Mouse (Mus musculus) stomach, postnatal 0 days (tissue): ENCODE results near the gene 4930432K21Rik. TPM values are rescaled to one million over a fixed set of nuclear protein-coding genes. Genes with fewer than 3 reads are reported as not detected.
A peak's percentile ranks its signal among the peaks of the same experiment; 100 is the strongest.

Experiments
- ATAC-seq: fragments of 200-750 bp; cut with Nextera tagmentation; 2 replicates; pipeline ENCODE4 v1.8.0; 2017; ENCODE audit not compliant: low FRiP score, low TSS enrichment
- DNase-seq: peaks from one replicate; pipeline ENCODE4 v3.0.0-alpha.2; 2016; ENCODE audit warnings: low spot score
- H3K27ac ChIP-seq: fragments of 300-500 bp; sonication (generic); replicated peaks from 2 replicates; pipeline ENCODE4 v1.5.1; 2014; ENCODE audit warnings: mild to moderate bottlenecking, control low read depth
- H3K27me3 ChIP-seq: fragments of 300-500 bp; sonication (generic); 2 replicates; pipeline ENCODE4 v1.6.1; 2014; ENCODE audit warnings: low read length; ENCODE audit not compliant: control insufficient read depth, insufficient read depth
- H3K36me3 ChIP-seq: fragments of 300-500 bp; sonication (generic); 2 replicates; pipeline ENCODE4 v1.6.1; 2014; ENCODE audit warnings: low read length, mixed read lengths; ENCODE audit not compliant: control insufficient read depth, insufficient read depth
- H3K4me1 ChIP-seq: fragments of 300-500 bp; sonication (generic); replicated peaks from 2 replicates; pipeline ENCODE4 v1.6.1; 2014; ENCODE audit warnings: antibody characterized with exemption; ENCODE audit not compliant: control insufficient read depth, insufficient read depth
- H3K4me2 ChIP-seq: fragments of 300-500 bp; sonication (generic); replicated peaks from 2 replicates; pipeline ENCODE4 v1.6.1; 2014; ENCODE audit warnings: low read depth, mild to moderate bottlenecking, control low read depth, moderate library complexity
- H3K4me3 ChIP-seq: fragments of 300-500 bp; sonication (generic); 2 replicates; pipeline ENCODE4 v1.5.1; 2014; ENCODE audit warnings: low read depth, low read length, control low read depth
- H3K9ac ChIP-seq: fragments of 300-500 bp; sonication (generic); 2 replicates; pipeline ENCODE4 v1.6.1; 2014; ENCODE audit warnings: mild to moderate bottlenecking, low read length, control low read depth, mixed read lengths
- H3K9me3 ChIP-seq: fragments of 300-500 bp; sonication (generic); 2 replicates; pipeline ENCODE4 v1.6.1; 2016; ENCODE audit warnings: low read length; ENCODE audit not compliant: control insufficient read depth
- CTCF ChIP-seq: IDR thresholded peaks from 2 replicates; pipeline ENCODE4 v1.5.1; 2016; ENCODE audit warnings: antibody characterized with exemption, low read depth, mild to moderate bottlenecking, moderate library complexity
- EP300 ChIP-seq: optimal IDR thresholded peaks from 2 replicates; pipeline ENCODE3; 2016; ENCODE audit warnings: antibody characterized with exemption
- WGBS: fragments of 180-500 bp; shearing (Covaris S2); extraction: QIAGEN DNeasy Blood & Tissue Kit; methylation state at CpG from one replicate; pipeline ENCODE4 v1.1.7; 2014; 5-methylcytosine and 5-hydroxymethylcytosine counted together
- microRNA counts: library from miRNA; unstranded; fragments of <30 nt; microRNA quantifications from one replicate; lab custom pipeline; 2015
- microRNA-seq: library from miRNA; unstranded; fragments of <30 nt; microRNA quantifications from one replicate; pipeline ENCODE4, GENCODE M21; 2016
- polyA plus RNA-seq: library from polyadenylated mRNA; unstranded; fragments of >200 nt; fragmentation: Nextera tagmentation; extraction: Ambion mirVana; gene quantifications from 2 replicates; pipeline ENCODE4 v1.2.1, GENCODE M21; 2015

4930432K21Rik gene
- polyA plus RNA-seq, 1 experiment from 2014 or later = 0.28 TPM

GRCm38 (mm10) chr8:84220105-84220504 lies 72.3 kb downstream of the 4930432K21Rik start:
- Histone ChIP-seq H3K4me3 (no peak overlapping the region), H3K9me3 (no peaks in the 10 kb centered on the region), H3K36me3 (peaks cover 30% of the 10 kb centered on the region), H3K9ac (no peak overlapping the region), H3K4me1 (no peaks in the 10 kb centered on the region), H3K27me3 (no peaks in the 10 kb centered on the region), H3K4me2 (no peak overlapping the region), H3K27ac (no peak overlapping the region)
- 71% methylated on average over 7 of the region's 7 CpGs for WGBS
- ATAC-seq = no peak
- TF ChIP-seq EP300 (no peak), CTCF (no peak)
- no peak for DNase-seq

MicroRNAs encoded within 50 kb of the gene (microRNA counts, 519-probe panel; counts per million panel counts)
- 4,162 counts per million, percentile 33 among the panel's probes with 10 or more counts for microRNA mmu-miR-181c (lab: Ali Mortazavi, UCI)
- 6,763 counts per million, percentile 87 among the panel's probes with 10 or more counts for microRNA mmu-miR-23a (lab: Ali Mortazavi, UCI)
- 7,180 counts per million, percentile 91 among the panel's probes with 10 or more counts for microRNA mmu-miR-27a (lab: Ali Mortazavi, UCI)

Small RNA genes within 50 kb of the gene (microRNA-seq; reads per million reads assigned to microRNA genes)
- not detected for gene Gm25110
- 3,503 reads per million, percentile 86 among the genes with 10 or more reads in this experiment for gene Mir181c
- 1,305 reads per million, percentile 75 among the genes with 10 or more reads in this experiment for gene Mir181d
- 37,636 reads per million, percentile 98 among the genes with 10 or more reads in this experiment for gene Mir23a
- gene Mir24-2 = not detected
- 1,564 reads per million, percentile 76 among the genes with 10 or more reads in this experiment for gene Mir27a
- not detected for gene Mir3074-2

Other genes starting within 250 kb of the 4930432K21Rik start
- 6.5 and 7.5 TPM in 2 replicates for gene Adgrl1, start 247.9 kb upstream of the 4930432K21Rik start, polyA plus RNA-seq
- gene Gm10644, start 192.8 kb upstream of the 4930432K21Rik start, polyA plus RNA-seq = 0.11 and 0.13 TPM in 2 replicates
- gene Asf1b, start 192.5 kb upstream of the 4930432K21Rik start, polyA plus RNA-seq = 14.1 and 16.6 TPM in 2 replicates
- gene Prkaca, start 175.0 kb upstream of the 4930432K21Rik start, polyA plus RNA-seq = 62.4 and 63.1 TPM in 2 replicates
- 4.2 and 4.5 TPM in 2 replicates for gene Samd1, start 150.4 kb upstream of the 4930432K21Rik start, polyA plus RNA-seq
- 0.36 and 0.38 TPM in 2 replicates for gene 1700067K01Rik, start 146.5 kb upstream of the 4930432K21Rik start, polyA plus RNA-seq
- gene 2210011C24Rik, start 135.9 kb upstream of the 4930432K21Rik start, polyA plus RNA-seq = 5.8 and 6.1 TPM in 2 replicates
- 0.96 and 1.3 TPM in 2 replicates for gene Palm3, start 126.6 kb upstream of the 4930432K21Rik start, polyA plus RNA-seq
- 0.40 and 0.44 TPM in 2 replicates for gene Il27ra, start 105.4 kb upstream of the 4930432K21Rik start, polyA plus RNA-seq
- gene Rln3, start 103.0 kb upstream of the 4930432K21Rik start, polyA plus RNA-seq = 0.17 TPM in 1 of 2 replicates, not detected in the other
- 0.96 and 1.2 TPM in 2 replicates for gene Gm10643, start 82.9 kb upstream of the 4930432K21Rik start, polyA plus RNA-seq
- 2.7 and 3.0 TPM in 2 replicates for gene Rfx1, start 81.2 kb upstream of the 4930432K21Rik start, polyA plus RNA-seq
- 4.1 and 4.4 TPM in 2 replicates for gene Dcaf15, start 43.3 kb upstream of the 4930432K21Rik start, polyA plus RNA-seq
- gene Podnl1, start 22.0 kb upstream of the 4930432K21Rik start, polyA plus RNA-seq = 0.11 and 0.21 TPM in 2 replicates
- gene Cc2d1a, start 89 bp upstream of the 4930432K21Rik start, polyA plus RNA-seq = 15.8 and 17.5 TPM in 2 replicates
- gene Nanos3, start 37.2 kb downstream of the 4930432K21Rik start, polyA plus RNA-seq = 2.0 and 4.4 TPM in 2 replicates
- gene Zswim4, start 89.0 kb downstream of the 4930432K21Rik start, polyA plus RNA-seq = 8.0 and 9.7 TPM in 2 replicates
- gene D8Ertd738e, start 101.7 kb downstream of the 4930432K21Rik start, polyA plus RNA-seq = 299 and 309 TPM in 2 replicates
- gene Mri1, start 109.3 kb downstream of the 4930432K21Rik start, polyA plus RNA-seq = 61.7 and 62.7 TPM in 2 replicates
- gene Ccdc130, start 122.4 kb downstream of the 4930432K21Rik start, polyA plus RNA-seq = 10.1 and 10.4 TPM in 2 replicates
- gene Cacna1a, start 240.4 kb downstream of the 4930432K21Rik start, polyA plus RNA-seq = 2.6 and 2.9 TPM in 2 replicates